Mouse (Mus musculus) cerebellum, adult 2 months (tissue): ENCODE data around the gene Bloc1s6.

ENCODE experiments used
- CTCF ChIP-seq: fragments of 200-500 bp; IDR thresholded peaks from 2 replicates; pipeline ENCODE4 v1.5.1; 2011; ENCODE audit warnings: low read depth, mild to moderate bottlenecking, control low read depth, low read length, moderate library complexity, borderline replicate concordance; ENCODE audit not compliant: insufficient read depth
- POLR2A ChIP-seq: fragments of 200-500 bp; IDR thresholded peaks from 2 replicates; pipeline ENCODE4 v1.6.1; 2011; ENCODE audit warnings: low read length, control low read depth, borderline replicate concordance; ENCODE audit not compliant: insufficient read depth

DNA sequence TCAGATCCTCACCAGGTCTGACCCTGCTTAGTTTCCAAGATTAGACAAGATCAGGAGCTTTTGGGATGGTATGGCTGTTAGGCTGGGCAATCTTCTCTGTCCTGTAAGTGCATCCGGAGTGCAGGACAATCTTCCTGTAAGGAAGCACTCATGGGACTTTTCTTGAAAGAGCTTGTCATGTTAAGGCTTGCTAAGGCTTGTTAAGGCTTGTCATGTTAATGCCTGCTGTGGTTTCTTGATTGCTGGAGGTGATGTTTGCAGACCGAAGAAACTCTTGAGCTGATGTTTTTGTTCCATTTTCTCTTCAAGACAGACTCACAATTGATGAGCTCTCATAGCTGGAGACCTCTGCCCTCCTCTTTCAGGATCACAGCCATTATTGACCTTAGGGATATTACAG lies 47.9 kb downstream of the Bloc1s6 start:
- TF ChIP-seq CTCF (no peak), POLR2A (no peak)
